Mouse (Mus musculus): ENCODE results near the gene Ube2s. TPM values are rescaled to one million over a fixed set of nuclear protein-coding genes. Genes with fewer than 3 reads are reported as not detected.

The Ube2s gene
- polyA plus RNA-seq, 1 experiment = 210 TPM

GRCm38 (mm10) chr7:4752821-4753570 is 59.4 kb downstream of the Ube2s start, which contains the start of gene Cox6b2:
Gene Cox6b2, minus strand, starts transcription at chr7:4753094.
- 5% methylated on average over 24 of the region's 24 CpGs for WGBS
- TF ChIP-seq CTCF (IDR thresholded peaks at IDR 0.05; ENCODE audit: insufficient read depth, low read length) (no peak), POLR2A (IDR thresholded peaks at IDR 0.05; ENCODE audit: borderline replicate concordance, extremely low read depth, low read depth, low read length) (no peak)
- DNase-seq = peak; percentile 63
- Histone ChIP-seq H3K4me1 (ENCODE audit: control insufficient read depth, insufficient read depth, low read length) (peaks cover 4% of the 10 kb centered on the region; the same call in 1 of the 2 replicates), H3K4me3 (replicated peaks; ENCODE audit: extremely low read depth, low read depth, low read length) (peak within 1 kb of the TSS; percentile 54)

- 3% methylated on average over 30 of the region's 30 CpGs for WGBS
- peaks cover 4% of the 10 kb centered on the region; the same call in 1 of the 2 replicates for H3K4me1 ChIP-seq (ENCODE audit: control insufficient read depth, insufficient read depth, low read length)
- peak overlapping the region; percentile 54 for H3K4me3 ChIP-seq (replicated peaks; ENCODE audit: extremely low read depth, low read depth, low read length)
- DNase-seq = peak; percentile 49
- TF ChIP-seq CTCF (IDR thresholded peaks at IDR 0.05; ENCODE audit: insufficient read depth, low read length) = no peak
- TF ChIP-seq POLR2A (IDR thresholded peaks at IDR 0.05; ENCODE audit: borderline replicate concordance, extremely low read depth, low read depth, low read length) = no peak
Measured at GRCm38 (mm10) chr7:4751971-4752820, 60.2 kb downstream of the Ube2s start.

- Histone ChIP-seq H3K4me3 (replicated peaks; ENCODE audit: extremely low read depth, low read depth, low read length) (no peak overlapping the region), H3K4me1 (ENCODE audit: control insufficient read depth, insufficient read depth, low read length) (peaks cover 4% of the 10 kb centered on the region; the same call in 1 of the 2 replicates)
- TF ChIP-seq POLR2A (IDR thresholded peaks at IDR 0.05; ENCODE audit: borderline replicate concordance, extremely low read depth, low read depth, low read length) (no peak), CTCF (IDR thresholded peaks at IDR 0.05; ENCODE audit: insufficient read depth, low read length) (no peak)
- no peak for DNase-seq
- WGBS = 80% methylated on average over 2 of the region's 2 CpGs
Measured at GRCm38 (mm10) chr7:4749169-4749568, 63.2 kb downstream of the Ube2s start.

- TF ChIP-seq POLR2A (IDR thresholded peaks at IDR 0.05; ENCODE audit: borderline replicate concordance, extremely low read depth, low read depth, low read length) (no peak), CTCF (IDR thresholded peaks at IDR 0.05; ENCODE audit: insufficient read depth, low read length) (no peak)
- no peak for DNase-seq
- no peak overlapping the region for H3K4me3 ChIP-seq (replicated peaks; ENCODE audit: extremely low read depth, low read depth, low read length)
- peaks cover 4% of the 10 kb centered on the region; the same call in 1 of the 2 replicates for H3K4me1 ChIP-seq (ENCODE audit: control insufficient read depth, insufficient read depth, low read length)
- WGBS = 62% methylated on average over 4 of the region's 4 CpGs
Measured at GRCm38 (mm10) chr7:4748321-4748720, 64.1 kb downstream of the Ube2s start.

GRCm38 (mm10) chr7:4747156-4747899 is 65.1 kb downstream of the Ube2s start:
- DNase-seq = no peak
- WGBS = 69% methylated on average over 9 of the region's 9 CpGs
- TF ChIP-seq CTCF (IDR thresholded peaks at IDR 0.05; ENCODE audit: insufficient read depth, low read length) (no peak), POLR2A (IDR thresholded peaks at IDR 0.05; ENCODE audit: borderline replicate concordance, extremely low read depth, low read depth, low read length) (no peak)

GRCm38 (mm10) chr7:4746326-4746980 is 65.9 kb downstream of the Ube2s start:
- DNase-seq = no peak
- TF ChIP-seq CTCF (IDR thresholded peaks at IDR 0.05; ENCODE audit: insufficient read depth, low read length) (no peak), POLR2A (IDR thresholded peaks at IDR 0.05; ENCODE audit: borderline replicate concordance, extremely low read depth, low read depth, low read length) (no peak)
- Histone ChIP-seq H3K4me3 (replicated peaks; ENCODE audit: extremely low read depth, low read depth, low read length) (no peak overlapping the region), H3K4me1 (ENCODE audit: control insufficient read depth, insufficient read depth, low read length) (peaks cover 2% of the 10 kb centered on the region; the same call in 1 of the 2 replicates)
- whole genome bisulfite sequencing = 86% methylated on average over 22 of the region's 22 CpGs

More at GRCm38 (mm10) chr7:4747156-4747899, 65.1 kb downstream of the Ube2s start:
- Histone ChIP-seq H3K4me3 (replicated peaks; ENCODE audit: extremely low read depth, low read depth, low read length) (no peak overlapping the region), H3K4me1 (ENCODE audit: control insufficient read depth, insufficient read depth, low read length) (peaks cover 4% of the 10 kb centered on the region)

- 97% methylated on average over 6 of the region's 6 CpGs for WGBS
- H3K4me1 ChIP-seq (ENCODE audit: control insufficient read depth, insufficient read depth, low read length) = peaks cover 5% of the 10 kb centered on the region; the same call in 1 of the 2 replicates
- DNase-seq = no peak
- TF ChIP-seq POLR2A (IDR thresholded peaks at IDR 0.05; ENCODE audit: borderline replicate concordance, extremely low read depth, low read depth, low read length) (no peak), CTCF (IDR thresholded peaks at IDR 0.05; ENCODE audit: insufficient read depth, low read length) (no peak)
- no peak overlapping the region for H3K4me3 ChIP-seq (replicated peaks; ENCODE audit: extremely low read depth, low read depth, low read length)
Measured at GRCm38 (mm10) chr7:4744886-4745285, 67.5 kb downstream of the Ube2s start.

Other genes starting within 250 kb of the Ube2s start
- gene Ptprh, start 208.5 kb downstream of the Ube2s start, polyA plus RNA-seq (2012; rRNA removed) = 0.08 and 0.14 TPM in 2 replicates
- 10.1 and 14.6 TPM in 2 replicates for gene Tmem86b, start 181.2 kb downstream of the Ube2s start, polyA plus RNA-seq (2012; rRNA removed)
- 99.0 and 112 TPM in 2 replicates for gene Ppp6r1, start 153.6 kb downstream of the Ube2s start, polyA plus RNA-seq (2012; rRNA removed)
- gene Hspbp1, start 127.5 kb downstream of the Ube2s start, polyA plus RNA-seq (2012; rRNA removed) = 38.8 and 39.6 TPM in 2 replicates
- 4.1 and 4.9 TPM in 2 replicates for gene Brsk1, start 122.0 kb downstream of the Ube2s start, polyA plus RNA-seq (2012; rRNA removed)
- 3.2 and 3.8 TPM in 2 replicates for gene Tmem150b, start 87.3 kb downstream of the Ube2s start, polyA plus RNA-seq (2012; rRNA removed)
- 92.5 and 104 TPM in 2 replicates for gene Kmt5c, start 72.5 kb downstream of the Ube2s start, polyA plus RNA-seq (2012; rRNA removed)
- gene Cox6b2, start 59.5 kb downstream of the Ube2s start, polyA plus RNA-seq (2012; rRNA removed) = 52.7 and 87.5 TPM in 2 replicates
- not detected in 2 replicates for gene Fam71e2, start 41.3 kb downstream of the Ube2s start, polyA plus RNA-seq (2012; rRNA removed)
- gene Il11, start 29.7 kb downstream of the Ube2s start, polyA plus RNA-seq (2012; rRNA removed) = 0.65 and 0.68 TPM in 2 replicates
- gene Tmem190, start 29.7 kb downstream of the Ube2s start, polyA plus RNA-seq (2012; rRNA removed) = not detected in 2 replicates
- 59.4 and 97.7 TPM in 2 replicates for gene Tmem238, start 22.9 kb downstream of the Ube2s start, polyA plus RNA-seq (2012; rRNA removed)
- gene Rpl28, start 19.7 kb downstream of the Ube2s start, polyA plus RNA-seq (2012; rRNA removed) = 171 and 204 TPM in 2 replicates
- 2.5 and 3.4 TPM in 2 replicates for gene Shisa7, start 32.1 kb upstream of the Ube2s start, polyA plus RNA-seq (2012; rRNA removed)
- gene Isoc2b, start 57.7 kb upstream of the Ube2s start, polyA plus RNA-seq (2012; rRNA removed) = 14.1 and 22.3 TPM in 2 replicates
- gene Isoc2a, start 64.6 kb upstream of the Ube2s start, polyA plus RNA-seq (2012; rRNA removed) = 13.4 and 15.0 TPM in 2 replicates
- gene Gm36210, start 93.9 kb upstream of the Ube2s start, polyA plus RNA-seq (2012; rRNA removed) = 0.15 and 0.20 TPM in 2 replicates
- 20.6 and 24.7 TPM in 2 replicates for gene Zfp628, start 102.6 kb upstream of the Ube2s start, polyA plus RNA-seq (2012; rRNA removed)
- 7.1 and 7.6 TPM in 2 replicates for gene Nat14, start 109.4 kb upstream of the Ube2s start, polyA plus RNA-seq (2012; rRNA removed)
- 7.5 and 8.0 TPM in 2 replicates for gene Ssc5d, start 113.2 kb upstream of the Ube2s start, polyA plus RNA-seq (2012; rRNA removed)
- gene Sbk2, start 151.8 kb upstream of the Ube2s start, polyA plus RNA-seq (2012; rRNA removed) = 5.6 and 24.2 TPM in 2 replicates
- gene Sbk3, start 158.6 kb upstream of the Ube2s start, polyA plus RNA-seq (2012; rRNA removed) = 6.5 and 9.0 TPM in 2 replicates
- gene Zfp579, start 183.6 kb upstream of the Ube2s start, polyA plus RNA-seq (2012; rRNA removed) = 84.1 and 90.7 TPM in 2 replicates
- gene Zfp524, start 201.8 kb upstream of the Ube2s start, polyA plus RNA-seq (2012; rRNA removed) = 37.0 and 43.5 TPM in 2 replicates
- 32.2 and 33.9 TPM in 2 replicates for gene Fiz1, start 202.1 kb upstream of the Ube2s start, polyA plus RNA-seq (2012; rRNA removed)
- gene Gm44973, start 202.9 kb upstream of the Ube2s start, polyA plus RNA-seq (2012; rRNA removed) = not detected in 2 replicates
- gene Zfp865, start 207.8 kb upstream of the Ube2s start, polyA plus RNA-seq (2012; rRNA removed) = 43.2 and 47.9 TPM in 2 replicates
- gene Ccdc106, start 208.0 kb upstream of the Ube2s start, polyA plus RNA-seq (2012; rRNA removed) = 0.90 and 0.97 TPM in 2 replicates
- gene 4632433K11Rik, start 221.5 kb upstream of the Ube2s start, polyA plus RNA-seq (2012; rRNA removed) = not detected in 2 replicates
- gene Zfp784, start 225.9 kb upstream of the Ube2s start, polyA plus RNA-seq (2012; rRNA removed) = 5.2 and 6.9 TPM in 2 replicates
- gene Zfp580, start 238.9 kb upstream of the Ube2s start, polyA plus RNA-seq (2012; rRNA removed) = 36.0 and 37.9 TPM in 2 replicates
- 145 and 189 TPM in 2 replicates for gene U2af2, start 249.6 kb upstream of the Ube2s start, polyA plus RNA-seq (2012; rRNA removed)